Mouse (Mus musculus) E14TG2a.4 (cell line): ENCODE data around the gene Zfp57.

Experiments
- CTCF ChIP-seq: conservative IDR thresholded peaks from 2 replicates; pipeline ENCODE4 v1.5.1; 2014; ENCODE audit warnings: low read length
- NANOG ChIP-seq: IDR thresholded peaks from 2 replicates; pipeline ENCODE4 v1.6.1; 2014; ENCODE audit warnings: borderline replicate concordance, low read length, mixed read lengths
- POU5F1 ChIP-seq: IDR thresholded peaks from 2 replicates; pipeline ENCODE4 v1.6.1; 2014; ENCODE audit warnings: low read length, borderline replicate concordance

DNA sequence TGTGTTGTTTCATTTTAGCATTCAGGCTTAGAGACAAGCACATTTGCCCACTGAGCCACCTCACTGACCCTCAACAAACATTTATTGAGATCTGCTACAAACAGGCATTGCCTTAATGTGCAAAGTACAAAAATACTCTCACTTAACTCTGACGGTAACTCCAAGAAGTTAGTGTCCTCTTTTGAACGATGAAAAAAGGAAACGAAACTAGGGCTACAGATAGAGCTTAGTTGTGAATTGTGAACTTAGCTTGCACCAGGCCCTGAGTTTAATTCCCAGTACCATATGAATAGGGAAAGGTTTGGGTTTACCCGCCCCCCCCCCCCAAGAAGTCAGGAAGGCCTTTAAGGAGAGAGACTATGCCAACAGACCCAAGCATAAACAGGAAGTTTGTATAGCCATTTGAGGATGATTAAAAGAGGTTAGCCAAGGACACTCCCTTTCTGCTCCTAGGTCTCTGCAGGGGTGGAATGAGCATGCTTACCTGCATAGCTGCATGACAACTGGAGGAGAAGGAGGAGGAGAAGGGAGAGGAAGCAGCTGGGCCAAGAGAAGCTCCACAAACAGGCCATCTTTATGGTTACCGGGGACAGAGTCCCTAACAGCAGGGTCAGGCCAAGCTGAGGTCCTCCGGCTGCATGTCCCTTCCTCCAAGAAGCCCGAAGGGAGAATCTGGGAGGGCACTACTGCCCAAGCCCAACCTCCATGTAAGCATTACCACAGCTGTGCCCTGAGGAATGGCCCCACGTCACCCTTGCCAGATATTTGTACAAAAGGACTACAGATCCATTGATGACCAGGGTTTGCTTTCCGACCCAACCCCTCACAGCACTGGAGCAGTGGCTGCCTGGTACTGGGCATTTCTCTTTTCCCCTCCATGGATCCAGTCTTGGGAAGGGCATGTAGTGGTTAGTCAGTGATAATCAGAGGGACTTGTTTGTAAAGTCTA lies 21.9 kb downstream of the Zfp57 start, which contains the start of gene Mog:
- no peak for TF ChIP-seq CTCF
- no peak for TF ChIP-seq POU5F1
- no peak for TF ChIP-seq NANOG
